Comparison of ENCODE assay signal across 9 mouse cellular contexts in the genomic region with DNA sequence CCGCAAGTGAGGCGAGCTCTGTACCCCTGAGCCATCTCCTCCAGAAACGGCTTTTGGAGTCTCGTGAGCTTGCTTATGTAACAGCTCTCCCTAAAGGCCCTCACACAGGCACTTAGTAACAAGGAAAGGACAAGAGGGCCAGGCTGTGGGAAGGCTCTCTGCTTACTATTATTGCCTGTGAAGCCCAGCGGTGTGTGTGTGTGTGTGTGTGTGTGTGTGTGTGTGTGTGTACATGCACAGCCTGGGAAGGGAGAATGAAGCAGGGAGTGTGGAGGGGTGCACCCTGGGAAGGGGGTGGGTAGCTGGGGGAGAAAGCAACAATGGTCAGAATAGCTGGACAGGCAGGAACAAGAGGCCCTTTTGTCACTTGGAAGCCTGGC. TPM values are rescaled to one million over a fixed set of nuclear protein-coding genes. Genes with fewer than 3 reads are reported as not detected.
A peak's percentile ranks its signal among the peaks of the same experiment; 100 is the strongest.
DNase-seq lines count a peak whose midpoint lies in the region; ATAC-seq and TF ChIP-seq lines count a peak whose summit lies in the region.
"Had no signal": no experiment of that assay in that cellular context is flagged by ENCODE, and none has a peak within 500 bp of the region (broad histone marks: within the 10 kb centered on the region; RNA-seq: fewer than 3 reads in every experiment).

No protein-coding gene starts in this region.

- no peaks in the 10 kb centered on the region for H3K27me3 ChIP-seq in heart, embryonic 13.5 days (replicated peaks)
- H3K27me3 ChIP-seq in heart, postnatal 0 days (ENCODE audit: control insufficient read depth, insufficient read depth, low read length) = no peaks in the 10 kb centered on the region
- H3K27me3 ChIP-seq in limb, embryonic 12.5 days = no peaks in the 10 kb centered on the region
- H3K27me3 ChIP-seq in neural tube, embryonic 13.5 days = no peaks in the 10 kb centered on the region

- H3K4me1 ChIP-seq in heart, embryonic 13.5 days = peaks cover 25% of the 10 kb centered on the region
- H3K4me1 ChIP-seq in heart, postnatal 0 days (ENCODE audit: control insufficient read depth, insufficient read depth) = peaks cover 20% of the 10 kb centered on the region
- H3K4me1 ChIP-seq in limb, embryonic 12.5 days (replicated peaks) = peaks cover 24% of the 10 kb centered on the region
- peaks cover 36% of the 10 kb centered on the region for H3K4me1 ChIP-seq in neural tube, embryonic 13.5 days (replicated peaks)

- no peaks in the 10 kb centered on the region for H3K9me3 ChIP-seq in heart, embryonic 13.5 days
- no peaks in the 10 kb centered on the region for H3K9me3 ChIP-seq in heart, postnatal 0 days (replicated peaks; ENCODE audit: control insufficient read depth, low read length)
- no peaks in the 10 kb centered on the region for H3K9me3 ChIP-seq in limb, embryonic 12.5 days
- no peaks in the 10 kb centered on the region for H3K9me3 ChIP-seq in neural tube, embryonic 13.5 days
- H3K9me3 ChIP-seq: G1E had no signal

- TF ChIP-seq CTCF in heart, postnatal 0 days (IDR thresholded peaks at IDR 0.05; ENCODE audit: low read depth) = no peak

- peak overlapping the region; percentile 75 for H3K9ac ChIP-seq in heart, embryonic 13.5 days
- peak overlapping the region; percentile 40 for H3K9ac ChIP-seq in heart, postnatal 0 days (replicated peaks; ENCODE audit: low read depth, low read length)
- peak overlapping the region; percentile 51; the same call in 1 of the 2 replicates for H3K9ac ChIP-seq in limb, embryonic 12.5 days (replicated peaks)
- H3K9ac ChIP-seq in neural tube, embryonic 13.5 days = peak overlapping the region; percentile 77

- DNase-seq in heart, postnatal 25 days (ENCODE audit: low spot score) = no peak
- DNase-seq in heart, postnatal 0 days (ENCODE audit: low spot score) = peak; percentile 40
- DNase-seq in left cerebral cortex, adult 18-20 months (ENCODE audit: low spot score in 2 of 2) = no peak
- no peak for DNase-seq in adrenal gland, adult 18-20 months (ENCODE audit: low spot score in 2 of 2)
- no peak for DNase-seq in thymus, adult 18-20 months

- H3K4me3 ChIP-seq in heart, embryonic 13.5 days = no peak overlapping the region
- no peak overlapping the region for H3K4me3 ChIP-seq in heart, postnatal 0 days (ENCODE audit: low read depth, low read length)
- H3K4me3 ChIP-seq in limb, embryonic 12.5 days (replicated peaks) = no peak overlapping the region
- H3K4me3 ChIP-seq in neural tube, embryonic 13.5 days = no peak overlapping the region

- TF ChIP-seq EP300 in heart, postnatal 0 days (IDR thresholded peaks at IDR 0.05; ENCODE audit: low read depth) = no peak; the same call in 1 of the 2 replicates

- intact Hi-C loops in heart, postnatal 25 days (cut with DNase I) = no loop called here

- peak overlapping the region; percentile 99 for H3K27ac ChIP-seq in heart, embryonic 13.5 days (replicated peaks)
- H3K27ac ChIP-seq in heart, postnatal 0 days (ENCODE audit: low read depth) = peak overlapping the region; percentile 98
- peak overlapping the region; percentile 92 for H3K27ac ChIP-seq in limb, embryonic 12.5 days
- peak overlapping the region; percentile 99 for H3K27ac ChIP-seq in neural tube, embryonic 13.5 days (replicated peaks)

- H3K4me2 ChIP-seq in heart, embryonic 13.5 days = peak overlapping the region; percentile 75
- no peak overlapping the region for H3K4me2 ChIP-seq in heart, postnatal 0 days (ENCODE audit: low read depth, low read length)
- peak overlapping the region; percentile 65; the same call in 1 of the 2 replicates for H3K4me2 ChIP-seq in limb, embryonic 12.5 days
- H3K4me2 ChIP-seq in neural tube, embryonic 13.5 days = peak overlapping the region; percentile 63

- no peaks in the 10 kb centered on the region for H3K36me3 ChIP-seq in heart, embryonic 13.5 days
- no peaks in the 10 kb centered on the region for H3K36me3 ChIP-seq in heart, postnatal 0 days (replicated peaks; ENCODE audit: control insufficient read depth, insufficient read depth, low read length)
- no peaks in the 10 kb centered on the region for H3K36me3 ChIP-seq in limb, embryonic 12.5 days
- no peaks in the 10 kb centered on the region for H3K36me3 ChIP-seq in neural tube, embryonic 13.5 days
- H3K36me3 ChIP-seq: G1E had no signal

- 37% methylated on average over 5 of the region's 5 CpGs for WGBS in heart, embryonic 13.5 days
- WGBS in heart, postnatal 0 days = 26% methylated on average over 5 of the region's 5 CpGs
- 54% methylated on average over 5 of the region's 5 CpGs for WGBS in limb, embryonic 12.5 days
- WGBS in neural tube, embryonic 13.5 days = 23% methylated on average over 5 of the region's 5 CpGs

- ATAC-seq in heart, embryonic 13.5 days (ENCODE audit: extremely low read depth, insufficient number of reproducible peaks, low FRiP score, low TSS enrichment) = no peak
- peak; percentile 16 for ATAC-seq in heart, postnatal 0 days (ENCODE audit: insufficient read depth, low read depth)
- ATAC-seq in limb, embryonic 12.5 days (ENCODE audit: insufficient number of reproducible peaks, insufficient read depth, low FRiP score, low TSS enrichment, low read depth) = peak; percentile 54; the same call in 1 of the 2 replicates
- ATAC-seq in neural tube, embryonic 13.5 days (ENCODE audit: low read depth) = peak; percentile 32

RNA-seq across cellular contexts. Expression of a gene that starts 5.3 kb away (rescaled TPM):
- 3.4 and 3.8 TPM in 2 replicates for polyA plus RNA-seq in heart, embryonic 13.5 days (2015; fragmentation: Nextera tagmentation; extraction: Ambion mirVana)
- total RNA-seq in heart, postnatal 25 days (2021) = 1 to 10 TPM; 1.8 to 2.7 TPM
- total RNA-seq in heart, postnatal 0 days (2014; rRNA removed; ENCODE audit: low replicate concordance) = 1.4 and 6.3 TPM in 2 replicates
- polyA plus RNA-seq in heart, postnatal 0 days (2015; fragmentation: Nextera tagmentation; extraction: Ambion mirVana) = 1.6 and 2.3 TPM in 2 replicates
- 5.6 and 7.1 TPM in 2 replicates for polyA plus RNA-seq in limb, embryonic 12.5 days (2016; fragmentation: Nextera tagmentation; extraction: Ambion mirVana)
- 3.7 and 4.2 TPM in 2 replicates for polyA plus RNA-seq in neural tube, embryonic 13.5 days (2015; fragmentation: Nextera tagmentation; extraction: Ambion mirVana)
- 1 to 10 TPM; 5.0 to 6.0 TPM for total RNA-seq in left cerebral cortex, adult 18-20 months (2021)
- 1 to 10 TPM; 3.7 to 9.5 TPM for total RNA-seq in adrenal gland, adult 18-20 months (2021)

RNA-seq across cellular contexts. Expression of a gene that starts 7.7 kb away (rescaled TPM):
- 276 and 287 TPM in 2 replicates for polyA plus RNA-seq in heart, embryonic 13.5 days (2015; fragmentation: Nextera tagmentation; extraction: Ambion mirVana)
- 100 to 1,000 TPM; 220 TPM for total RNA-seq in heart, postnatal 25 days (2021)
- 357 and 380 TPM in 2 replicates for total RNA-seq in heart, postnatal 0 days (2014; rRNA removed; ENCODE audit: low replicate concordance)
- polyA plus RNA-seq in heart, postnatal 0 days (2015; fragmentation: Nextera tagmentation; extraction: Ambion mirVana) = 208 and 209 TPM in 2 replicates
- 368 and 379 TPM in 2 replicates for polyA plus RNA-seq in limb, embryonic 12.5 days (2016; fragmentation: Nextera tagmentation; extraction: Ambion mirVana)
- polyA plus RNA-seq in neural tube, embryonic 13.5 days (2015; fragmentation: Nextera tagmentation; extraction: Ambion mirVana) = 467 and 490 TPM in 2 replicates
- 100 to 1,000 TPM; 592 to 615 TPM for total RNA-seq in left cerebral cortex, adult 18-20 months (2021)
- 100 to 1,000 TPM; 252 to 293 TPM for total RNA-seq in adrenal gland, adult 18-20 months (2021)

RNA-seq across cellular contexts. Expression of a gene that starts 38.0 kb away (rescaled TPM):
- polyA plus RNA-seq in heart, embryonic 13.5 days (2015; fragmentation: Nextera tagmentation; extraction: Ambion mirVana) = 1.9 and 2.4 TPM in 2 replicates
- 10 to 100 TPM; 32.6 to 45.8 TPM for total RNA-seq in heart, postnatal 25 days (2021)
- total RNA-seq in heart, postnatal 0 days (2014; rRNA removed; ENCODE audit: low replicate concordance) = 3.6 and 12.4 TPM in 2 replicates
- 4.5 and 4.8 TPM in 2 replicates for polyA plus RNA-seq in heart, postnatal 0 days (2015; fragmentation: Nextera tagmentation; extraction: Ambion mirVana)
- 0.38 and 0.51 TPM in 2 replicates for polyA plus RNA-seq in limb, embryonic 12.5 days (2016; fragmentation: Nextera tagmentation; extraction: Ambion mirVana)
- polyA plus RNA-seq in neural tube, embryonic 13.5 days (2015; fragmentation: Nextera tagmentation; extraction: Ambion mirVana) = 1.5 and 1.8 TPM in 2 replicates
- 1 to 10 TPM; 1.4 to 2.0 TPM for total RNA-seq in left cerebral cortex, adult 18-20 months (2021)
- 10 to 100 TPM; 16.8 to 52.3 TPM for total RNA-seq in adrenal gland, adult 18-20 months (2021)
